Mouse (Mus musculus) MEL (cell line): Measurements from ENCODE around the gene A1cf. TPM values are rescaled to one million over a fixed set of nuclear protein-coding genes. Genes with fewer than 3 reads are reported as not detected.

Source experiments
- DNase-seq: peaks from one replicate; pipeline ENCODE4 v3.0.0; 2011; ENCODE audit warnings: low read depth, low spot score
- H3K27ac ChIP-seq: 2 replicates; pipeline ENCODE4 v1.5.1; 2012; ENCODE audit warnings: low read depth, mild to moderate bottlenecking, control low read depth, low read length, moderate library complexity; ENCODE audit not compliant: control insufficient read depth
- H3K27me3 ChIP-seq, 2 experiments: fragments of 150-350 bp in 1 of 2; sonication (generic) in 1 of 2; 2 replicates each; pipeline ENCODE4 v1.6.1; 2012; ENCODE audit warnings: low read length in 2 of 2, mild to moderate bottlenecking in 2 of 2, improper control_type of control experiment in 1 of 2, moderate library complexity in 1 of 2; ENCODE audit not compliant: insufficient read depth in 2 of 2, control insufficient read depth in 1 of 2
- H3K36me3 ChIP-seq, 2 experiments: 2 replicates each; pipeline ENCODE4 v1.6.1; 2012 to 2014; ENCODE audit warnings: low read length in 2 of 2, improper control_type of control experiment in 1 of 2, inconsistent platforms in 1 of 2, mild to moderate bottlenecking in 1 of 2; ENCODE audit not compliant: insufficient read depth in 2 of 2, control insufficient read depth in 1 of 2
- H3K4me1 ChIP-seq, 2 experiments: fragments of 150-350 bp in 1 of 2; sonication (generic) in 1 of 2; 2 replicates each; pipeline ENCODE4 v1.6.1; 2012; ENCODE audit warnings: low read length in 2 of 2, improper control_type of control experiment in 1 of 2, mild to moderate bottlenecking in 1 of 2; ENCODE audit not compliant: insufficient read depth in 2 of 2, control insufficient read depth in 1 of 2
- H3K4me3 ChIP-seq, 2 experiments: fragments of 150-350 bp in 1 of 2; sonication (generic) in 1 of 2; 2 replicates each; pipeline ENCODE4 v1.5.1; 2012; ENCODE audit warnings: low read depth in 2 of 2, low read length in 2 of 2, mild to moderate bottlenecking in 2 of 2, moderate library complexity in 2 of 2, control low read depth in 1 of 2, improper control_type of control experiment in 1 of 2; ENCODE audit not compliant: control insufficient read depth in 1 of 2, insufficient read depth in 1 of 2
- H3K79me2 ChIP-seq: 2 replicates; pipeline ENCODE4 v1.6.1; 2012; ENCODE audit warnings: mild to moderate bottlenecking, low read length, moderate library complexity; ENCODE audit not compliant: control insufficient read depth, poor library complexity, insufficient read depth
- H3K9ac ChIP-seq: 2 replicates; pipeline ENCODE4 v1.6.1; 2012; ENCODE audit warnings: low read depth, mild to moderate bottlenecking, control low read depth, low read length, moderate library complexity; ENCODE audit not compliant: control insufficient read depth, poor library complexity, severe bottlenecking
- H3K9me3 ChIP-seq: fragments of 150-350 bp; sonication (generic); replicated peaks from 2 replicates; pipeline ENCODE4 v1.6.1; 2012; ENCODE audit warnings: mild to moderate bottlenecking, low read length, improper control_type of control experiment, moderate library complexity; ENCODE audit not compliant: insufficient read depth
- BHLHE40 ChIP-seq: IDR thresholded peaks from 2 replicates; pipeline ENCODE4 v1.6.1; 2012; ENCODE audit warnings: low read depth, mild to moderate bottlenecking, inconsistent platforms, low read length, improper control_type of control experiment, borderline replicate concordance
- CHD1 ChIP-seq: IDR thresholded peaks from 2 replicates; pipeline ENCODE4 v1.6.1; 2012; ENCODE audit warnings: low read depth, mild to moderate bottlenecking, inconsistent platforms, low read length, improper control_type of control experiment
- EP300 ChIP-seq, 2 experiments: IDR thresholded peaks; 2 replicates each; pipeline ENCODE4 v1.6.1; 2011; ENCODE audit warnings: improper control_type of control experiment in 2 of 2, low read length in 2 of 2, low read depth in 1 of 2, mild to moderate bottlenecking in 1 of 2
- ETS1 ChIP-seq: IDR thresholded peaks from 2 replicates; pipeline ENCODE4 v1.6.1; 2012; ENCODE audit warnings: low read depth, mild to moderate bottlenecking, inconsistent platforms, low read length, improper control_type of control experiment, moderate library complexity
- GABPA ChIP-seq: IDR thresholded peaks from 2 replicates; pipeline ENCODE4 v1.6.1; 2012; ENCODE audit warnings: low read depth, mild to moderate bottlenecking, inconsistent platforms, low read length, improper control_type of control experiment, moderate library complexity
- JUND ChIP-seq: IDR thresholded peaks from 2 replicates; pipeline ENCODE4 v1.6.1; 2011; ENCODE audit warnings: low read depth, mild to moderate bottlenecking, improper control_type of control experiment, low read length
- MAFK ChIP-seq: IDR thresholded peaks from 2 replicates; pipeline ENCODE4 v1.6.1; 2011; ENCODE audit warnings: low read depth, mild to moderate bottlenecking, low read length, improper control_type of control experiment, borderline replicate concordance
- MAX ChIP-seq: IDR thresholded peaks from 2 replicates; pipeline ENCODE4 v1.6.1; 2011; ENCODE audit warnings: low read length, improper control_type of control experiment
- MAZ ChIP-seq: IDR thresholded peaks from 2 replicates; pipeline ENCODE4 v1.6.1; 2012; ENCODE audit warnings: low read depth, mild to moderate bottlenecking, inconsistent platforms, low read length, improper control_type of control experiment
- MXI1 ChIP-seq: IDR thresholded peaks from 2 replicates; pipeline ENCODE4 v1.6.1; 2011; ENCODE audit warnings: mild to moderate bottlenecking, low read depth, low read length, improper control_type of control experiment
- MYB ChIP-seq: IDR thresholded peaks from 2 replicates; pipeline ENCODE4 v1.6.1; 2011; ENCODE audit warnings: mild to moderate bottlenecking, low read depth, low read length, improper control_type of control experiment
- NELFE ChIP-seq: IDR thresholded peaks from 2 replicates; pipeline ENCODE4 v1.6.1; 2011; ENCODE audit warnings: low read depth, low read length, improper control_type of control experiment
- POLR2A ChIP-seq, 2 experiments: IDR thresholded peaks; 2 replicates each; pipeline ENCODE4 v1.6.1; 2011 to 2012; ENCODE audit warnings: low read length in 2 of 2, mild to moderate bottlenecking in 2 of 2, control low read depth in 1 of 2, improper control_type of control experiment in 1 of 2, low read depth in 1 of 2, moderate library complexity in 1 of 2; ENCODE audit not compliant: control insufficient read depth in 1 of 2, insufficient read depth in 1 of 2, poor library complexity in 1 of 2
- POLR2AphosphoS2 ChIP-seq: IDR thresholded peaks from 2 replicates; pipeline ENCODE4 v1.6.1; 2011; ENCODE audit warnings: low read length, improper control_type of control experiment
- RAD21 ChIP-seq: IDR thresholded peaks from 2 replicates; pipeline ENCODE4 v1.6.1; 2011; ENCODE audit warnings: mild to moderate bottlenecking, low read depth, low read length, improper control_type of control experiment
- RCOR1 ChIP-seq: IDR thresholded peaks from 2 replicates; pipeline ENCODE4 v1.6.1; 2012; ENCODE audit warnings: low read depth, mild to moderate bottlenecking, inconsistent platforms, low read length, improper control_type of control experiment
- SIN3A ChIP-seq: IDR thresholded peaks from 2 replicates; pipeline ENCODE4 v1.6.1; 2012; ENCODE audit warnings: low read length, improper control_type of control experiment, inconsistent platforms
- TAL1 ChIP-seq: IDR thresholded peaks from 2 replicates; pipeline ENCODE4 v1.6.1; 2012; ENCODE audit warnings: mild to moderate bottlenecking, inconsistent platforms, low read length, moderate library complexity, mixed read lengths
- TBP ChIP-seq: IDR thresholded peaks from 2 replicates; pipeline ENCODE4 v1.8.0; 2011; ENCODE audit warnings: low read depth, low read length, improper control_type of control experiment
- TCF12 ChIP-seq: IDR thresholded peaks from 2 replicates; pipeline ENCODE4 v1.6.1; 2014; ENCODE audit warnings: low read depth, mild to moderate bottlenecking, inconsistent platforms, low read length, improper control_type of control experiment, moderate library complexity
- ZMIZ1 ChIP-seq: IDR thresholded peaks from 2 replicates; pipeline ENCODE4 v1.6.1; 2012; ENCODE audit warnings: low read depth, mild to moderate bottlenecking, inconsistent platforms, low read length, improper control_type of control experiment, moderate library complexity
- polyA plus RNA-seq, 2 experiments: library from polyadenylated mRNA; stranded (reverse) in 1 of 2; unstranded in 1 of 2; fragments of >175 nt in 1 of 2; fragments of >200 nt in 1 of 2; gene quantifications; 2 replicates each; pipeline versions ENCODE4 v1.2.1 to v1.2.4; 2012; ENCODE audit warnings: low replicate concordance in 2 of 2, low read depth in 1 of 2; ENCODE audit not compliant: insufficient read length in 2 of 2, insufficient read depth in 1 of 2, missing spikeins in 1 of 2
- total RNA-seq: library from RNA; depleted of rRNA; stranded (reverse); fragments of 300-350 nt; gene quantifications from 2 replicates; pipeline ENCODE4 v1.2.3, GENCODE M21; 2012

The A1cf gene
- total and polyA plus RNA-seq, 3 experiments: not detected

- Histone ChIP-seq H3K9ac (no peak overlapping the region), H3K36me3 (no peaks in the 10 kb centered on the region)
- DNase-seq: no peak
- TF ChIP-seq TBP: no peak
- no peak for TF ChIP-seq RCOR1
- TF ChIP-seq MXI1: no peak
- no peak for TF ChIP-seq MAZ
- TF ChIP-seq MAX: no peak
- TF ChIP-seq BHLHE40: no peak
- no peak for TF ChIP-seq MYB
- no peak for TF ChIP-seq JUND
- no peak for TF ChIP-seq MAFK
- TF ChIP-seq, all 39 proteins: peak for 0
- Histone ChIP-seq H3K4me3 (no peak overlapping the region), H3K27ac (no peak overlapping the region), H3K4me1 (no peaks in the 10 kb centered on the region), H3K79me2 (no peaks in the 10 kb centered on the region), H3K9me3 (no peaks in the 10 kb centered on the region), H3K27me3 (no peaks in the 10 kb centered on the region; a peak in 1 of 4 replicates)
These were observed 5.9 kb upstream of the A1cf start for GRCm38 (mm10) chr19:31862512-31863249.

DNA sequence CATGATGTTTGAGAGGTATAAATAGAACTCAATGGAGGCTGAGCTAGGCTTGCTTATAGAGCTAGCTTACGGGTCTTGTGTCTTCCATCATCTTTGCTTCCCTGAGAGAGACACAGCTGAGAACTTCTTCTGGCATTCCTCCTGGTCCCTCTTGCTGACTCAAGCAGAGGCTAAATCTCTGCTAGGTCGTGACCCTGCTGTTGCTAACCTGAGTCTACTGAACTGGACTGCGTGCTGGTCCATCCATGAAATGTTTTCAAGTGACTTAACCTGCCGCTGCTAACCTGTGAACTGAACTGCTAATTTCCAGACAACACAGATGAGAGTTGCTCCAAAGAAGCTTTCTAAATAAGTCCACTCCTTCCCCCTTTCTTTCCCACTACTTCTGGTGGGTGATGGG, 3.1 kb upstream of the A1cf start:
- no peaks in the 10 kb centered on the region for H3K36me3 ChIP-seq

DNA sequence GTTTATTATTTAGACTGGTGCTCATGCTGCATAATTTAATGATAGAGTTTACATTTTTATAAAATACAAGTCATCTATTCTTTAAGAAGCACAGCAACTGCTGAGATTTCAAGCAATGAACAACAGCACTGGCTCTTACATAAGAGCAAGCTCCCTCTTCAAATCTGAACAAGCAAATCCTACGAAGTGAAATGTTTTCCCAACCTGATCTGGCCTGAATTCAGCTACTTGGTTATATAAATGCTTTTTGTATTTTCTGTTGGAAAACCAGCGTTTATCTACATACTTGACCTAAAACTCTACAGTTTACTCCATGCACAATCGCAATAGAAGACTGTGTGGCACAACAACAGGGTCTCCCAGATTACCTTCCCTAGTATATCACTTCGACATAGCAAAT, 488 bp upstream of the A1cf start:
- no peaks in the 10 kb centered on the region for H3K4me1 ChIP-seq
- no peak overlapping the region for H3K27ac ChIP-seq
- no peaks in the 10 kb centered on the region; a peak in 1 of 4 replicates for H3K27me3 ChIP-seq
- no peak for DNase-seq
- H3K9me3 ChIP-seq: no peaks in the 10 kb centered on the region
- no peaks in the 10 kb centered on the region for H3K36me3 ChIP-seq
- TF ChIP-seq EP300 (IDR thresholded peaks at IDR 0.05; ENCODE audit: low read depth in 1 of 2, low read length in 2 of 2) (no peak), RAD21 (no peak), POLR2AphosphoS2 (no peak), TAL1 (no peak), POLR2A (IDR thresholded peaks at IDR 0.05; ENCODE audit: control insufficient read depth in 1 of 2, insufficient read depth in 1 of 2, low read depth in 1 of 2, low read length in 2 of 2, poor library complexity in 1 of 2) (no peak), ETS1 (no peak), CHD1 (no peak)
- no peak overlapping the region for H3K9ac ChIP-seq
- no peaks in the 10 kb centered on the region for H3K79me2 ChIP-seq
- no peak overlapping the region for H3K4me3 ChIP-seq

More for the DNA sequence above, 3.1 kb upstream of the A1cf start:
- no peaks in the 10 kb centered on the region for H3K9me3 ChIP-seq
- no peaks in the 10 kb centered on the region; a peak in 1 of 4 replicates for H3K27me3 ChIP-seq
- no peak overlapping the region for H3K9ac ChIP-seq
- H3K4me3 ChIP-seq: no peak overlapping the region
- no peak overlapping the region for H3K27ac ChIP-seq
- no peaks in the 10 kb centered on the region for H3K79me2 ChIP-seq
- TF ChIP-seq SIN3A (no peak), NELFE (no peak), MAZ (no peak), ZMIZ1 (no peak), GABPA (no peak), POLR2AphosphoS2 (no peak), TCF12 (no peak)
- no peak for DNase-seq
- H3K4me1 ChIP-seq: no peaks in the 10 kb centered on the region
